8 mouse cellular contexts compared by ENCODE assay signal in genomic region chr10:97159831-97160575, GRCm38 (mm10).
DNase-seq lines count a peak whose midpoint lies in the region; ATAC-seq lines count a peak whose summit lies in the region.

No protein-coding gene starts in this region.

- DNase-seq in adrenal gland, adult 2 months: peak; percentile 53
- DNase-seq in adrenal gland, postnatal 25 days: no peak
- DNase-seq in thymus, postnatal 14 days: peak; percentile 38
- no peak for DNase-seq in thymus, postnatal 36 days
- DNase-seq in fibroblast of lung, adult 2 months (ENCODE audit: low read depth): peak; percentile 44
- DNase-seq in midbrain, embryonic 10.5 days (ENCODE audit: low spot score): peak; percentile 26
- no peak for DNase-seq in ovary, postnatal 10 days (ENCODE audit: low spot score)

- peaks cover 25% of the 10 kb centered on the region for H3K4me1 ChIP-seq in midbrain, embryonic 10.5 days

- peak overlapping the region; percentile 67; the same call in 1 of the 2 replicates for H3K27ac ChIP-seq in midbrain, embryonic 10.5 days (replicated peaks)

- WGBS in midbrain, embryonic 10.5 days: 58% methylated on average over 10 of the region's 10 CpGs

- H3K4me3 ChIP-seq in midbrain, embryonic 10.5 days: no peak overlapping the region

- H3K36me3 ChIP-seq in midbrain, embryonic 10.5 days: no peaks in the 10 kb centered on the region

- ATAC-seq in inflammation-experienced regulatory T-cells, adult 6 months: peak; percentile 84

- H3K27me3 ChIP-seq in midbrain, embryonic 10.5 days (ENCODE audit: low read depth, poor library complexity, severe bottlenecking): no peaks in the 10 kb centered on the region

- no peaks in the 10 kb centered on the region for H3K9me3 ChIP-seq in midbrain, embryonic 10.5 days (replicated peaks)

Comparison
In these comparisons a context has a peak if more than half of its experiments do, and no peak if none do; other contexts are left out.
1. DNase-seq: peak in adrenal gland, adult 2 months (single experiment), thymus, postnatal 14 days (single experiment), fibroblast of lung, adult 2 months (single experiment) and midbrain, embryonic 10.5 days (single experiment); none in adrenal gland, postnatal 25 days (single experiment), thymus, postnatal 36 days (0 of 2) and ovary, postnatal 10 days (single experiment).